Mouse (Mus musculus) forebrain, embryonic 11.5 days (tissue): Measurements from ENCODE around the gene Prf1. TPM values are rescaled to one million over a fixed set of nuclear protein-coding genes. Genes with fewer than 3 reads are reported as not detected.

Experiments used
- ATAC-seq: fragments of 200-750 bp; cut with Nextera tagmentation; replicated peaks from 2 replicates; pipeline ENCODE4 v1.8.0; 2017; ENCODE audit warnings: moderate TSS enrichment; ENCODE audit not compliant: low FRiP score
- DNase-seq: peaks from one replicate; pipeline ENCODE4 v3.0.0-alpha.2; 2017; ENCODE audit warnings: low spot score
- H3K27ac ChIP-seq: fragments of 300-500 bp; sonication (generic); 2 replicates; pipeline ENCODE4 v1.5.1; 2014; ENCODE audit warnings: low read depth, low read length
- H3K27me3 ChIP-seq: fragments of 300-500 bp; sonication (generic); 2 replicates; pipeline ENCODE4 v1.6.1; 2014; ENCODE audit warnings: mild to moderate bottlenecking, low read length, mixed read lengths; ENCODE audit not compliant: control insufficient read depth, insufficient read depth
- H3K36me3 ChIP-seq: fragments of 300-500 bp; sonication (generic); 2 replicates; pipeline ENCODE4 v1.6.1; 2014; ENCODE audit warnings: mild to moderate bottlenecking, low read length, moderate library complexity, mixed read lengths; ENCODE audit not compliant: control insufficient read depth, insufficient read depth
- H3K4me1 ChIP-seq: fragments of 300-500 bp; sonication (generic); replicated peaks from 2 replicates; pipeline ENCODE4 v1.6.1; 2014; ENCODE audit warnings: low read length, mixed read lengths; ENCODE audit not compliant: control insufficient read depth, insufficient read depth
- H3K4me2 ChIP-seq: fragments of 300-500 bp; sonication (generic); 2 replicates; pipeline ENCODE4 v1.6.1; 2014; ENCODE audit warnings: low read depth, mild to moderate bottlenecking, low read length, moderate library complexity, mixed read lengths; ENCODE audit not compliant: severe bottlenecking
- H3K4me3 ChIP-seq: fragments of 300-500 bp; sonication (generic); 2 replicates; pipeline ENCODE4 v1.5.1; 2014; ENCODE audit warnings: low read depth, low read length
- H3K9ac ChIP-seq: fragments of 300-500 bp; sonication (generic); 2 replicates; pipeline ENCODE4 v1.6.1; 2014; ENCODE audit warnings: low read length
- H3K9me3 ChIP-seq: fragments of 300-500 bp; sonication (generic); 2 replicates; pipeline ENCODE4 v1.6.1; 2016; ENCODE audit warnings: low read length, mixed read lengths; ENCODE audit not compliant: control insufficient read depth
- WGBS: fragments of 180-500 bp; shearing (Covaris S2); extraction: QIAGEN DNeasy Blood & Tissue Kit; methylation state at CpG from one replicate; pipeline ENCODE4 v1.1.7; 2014; 5-methylcytosine and 5-hydroxymethylcytosine counted together
- polyA plus RNA-seq: library from polyadenylated mRNA; unstranded; fragments of >200 nt; fragmentation: Nextera tagmentation; extraction: Ambion mirVana; gene quantifications from 2 replicates; pipeline ENCODE4 v1.2.1, GENCODE M21; 2014

Prf1 gene
- polyA plus RNA-seq, 1 experiment from 2014 or later: not detected

DNA sequence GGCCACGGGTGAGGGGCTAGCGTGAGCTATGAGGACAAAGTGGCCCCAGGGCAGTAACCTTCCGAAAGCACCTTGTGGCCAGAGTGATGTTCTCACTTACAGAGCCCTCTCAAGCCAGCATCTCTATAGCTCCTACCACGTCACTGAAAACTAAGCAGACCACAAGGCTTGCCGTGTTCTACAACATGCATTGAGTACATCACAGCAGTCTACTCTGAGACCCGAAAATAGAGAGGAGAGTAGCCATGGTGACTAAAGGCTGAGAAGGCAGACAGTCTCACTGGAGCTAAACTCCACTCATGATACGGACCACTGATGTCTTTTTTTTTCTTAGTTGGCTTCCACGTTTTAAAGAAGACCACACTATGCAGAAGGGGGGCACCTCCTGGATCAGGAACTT is 34.0 kb upstream of the Prf1 start:
- 81% methylated on average over 8 of the region's 8 CpGs for WGBS
- ATAC-seq (no peak), DNase-seq (no peak)
- H3K27me3 ChIP-seq: no peaks in the 10 kb centered on the region
- no peak overlapping the region for H3K9ac ChIP-seq
- no peak overlapping the region for H3K27ac ChIP-seq
- no peak overlapping the region for H3K4me2 ChIP-seq
- no peaks in the 10 kb centered on the region for H3K4me1 ChIP-seq
- H3K4me3 ChIP-seq: no peak overlapping the region
- H3K36me3 ChIP-seq: no peaks in the 10 kb centered on the region
- H3K9me3 ChIP-seq: no peaks in the 10 kb centered on the region

DNA sequence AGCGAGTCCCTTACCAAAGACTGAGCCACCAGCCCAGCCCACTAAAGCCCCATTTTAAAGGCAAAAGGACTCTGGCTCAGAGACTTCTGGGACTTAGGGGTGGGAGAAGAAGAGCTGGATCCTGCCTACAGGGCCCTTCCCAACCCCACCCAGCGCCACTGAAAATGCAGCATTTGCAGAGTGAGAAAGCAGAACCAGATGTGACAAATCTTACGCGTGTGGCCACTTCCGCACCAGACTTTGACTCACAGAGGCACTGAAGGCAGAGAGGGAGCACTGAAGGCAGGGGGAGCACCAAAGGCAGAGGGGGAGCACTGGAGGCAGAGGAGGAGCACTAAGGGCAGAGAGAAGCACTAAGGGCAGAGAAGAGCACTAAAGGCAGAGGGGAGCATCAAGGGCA is 30.3 kb upstream of the Prf1 start:
- 89% methylated on average over 5 of the region's 5 CpGs for WGBS

GRCm38 (mm10) chr10:61272089-61272626 is 25.5 kb upstream of the Prf1 start:
- no peak overlapping the region for H3K27ac ChIP-seq
- H3K4me3 ChIP-seq: no peak overlapping the region
- H3K4me2 ChIP-seq: no peak overlapping the region
- peaks cover 5% of the 10 kb centered on the region; the same call in 1 of the 2 replicates for H3K4me1 ChIP-seq
- DNase-seq (no peak), ATAC-seq (no peak)
- peaks cover 16% of the 10 kb centered on the region; the same call in 1 of the 2 replicates for H3K27me3 ChIP-seq
- H3K36me3 ChIP-seq: no peaks in the 10 kb centered on the region
- no peak overlapping the region for H3K9ac ChIP-seq
- H3K9me3 ChIP-seq: no peaks in the 10 kb centered on the region
- 53% methylated on average over 8 of the region's 8 CpGs for WGBS

More for the DNA sequence above, 30.3 kb upstream of the Prf1 start:
- no peak overlapping the region for H3K4me3 ChIP-seq
- H3K27me3 ChIP-seq: peaks cover 2% of the 10 kb centered on the region; the same call in 1 of the 2 replicates
- H3K27ac ChIP-seq: no peak overlapping the region
- H3K9me3 ChIP-seq: no peaks in the 10 kb centered on the region
- H3K4me2 ChIP-seq: no peak overlapping the region
- DNase-seq (no peak), ATAC-seq (no peak)
- no peaks in the 10 kb centered on the region for H3K36me3 ChIP-seq
- H3K9ac ChIP-seq: no peak overlapping the region
- H3K4me1 ChIP-seq: no peaks in the 10 kb centered on the region

DNA sequence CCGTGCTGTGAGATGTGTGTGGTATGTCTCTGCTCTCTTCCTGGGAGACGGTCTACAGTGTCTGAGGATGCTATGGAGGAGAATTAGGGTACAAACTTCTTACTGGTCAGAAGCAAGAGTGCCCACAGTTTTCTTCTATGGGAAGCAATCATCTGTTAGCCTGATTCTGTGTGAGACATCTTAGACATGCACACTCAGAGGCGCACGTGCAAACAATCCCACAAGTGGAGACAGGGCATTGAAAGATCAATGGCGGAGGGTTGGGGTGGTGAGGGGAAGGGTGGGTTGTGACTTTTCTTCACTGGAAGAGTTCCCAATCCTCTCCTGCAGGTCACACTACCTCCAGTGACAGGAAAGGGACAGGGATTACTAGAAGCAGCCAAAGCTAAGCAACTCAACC is 25.0 kb upstream of the Prf1 start:
- Histone ChIP-seq H3K27me3 (peaks cover 16% of the 10 kb centered on the region; the same call in 1 of the 2 replicates), H3K9me3 (no peaks in the 10 kb centered on the region), H3K9ac (peak overlapping the region; percentile 63), H3K36me3 (no peaks in the 10 kb centered on the region), H3K4me2 (peak overlapping the region; percentile 96), H3K4me3 (peak overlapping the region; percentile 56), H3K27ac (no peak overlapping the region), H3K4me1 (peaks cover 5% of the 10 kb centered on the region; the same call in 1 of the 2 replicates)
- DNase-seq: no peak
- no peak for ATAC-seq
- WGBS: 38% methylated on average over 5 of the region's 5 CpGs

- H3K4me3 ChIP-seq: peak within 1 kb of the TSS; percentile 56
- under 1% methylated on average over 48 of the region's 75 CpGs for WGBS
Measured at GRCm38 (mm10) chr10:61273081-61273843, 24.4 kb upstream of the Prf1 start, which contains the start of gene Adamts14. Gene Adamts14, minus strand, starts transcription at chr10:61273438.

DNA sequence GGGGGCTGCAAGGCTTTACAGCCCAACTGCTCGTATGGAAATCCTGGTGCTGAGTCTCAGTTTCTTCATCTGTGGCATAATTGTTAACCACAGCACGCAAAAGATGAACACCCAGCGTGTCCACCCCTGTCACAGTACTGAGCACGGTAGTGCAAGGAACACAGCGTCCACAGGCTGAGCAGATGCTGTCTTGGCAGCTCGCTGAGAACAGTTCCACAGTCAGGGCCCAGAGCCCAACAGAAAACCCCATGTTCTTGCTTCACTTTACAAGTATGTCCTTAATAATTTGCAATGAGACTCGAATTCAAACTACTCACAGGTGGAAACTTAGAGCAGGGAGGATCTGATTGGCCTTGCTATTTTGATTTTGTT is 23.8 kb upstream of the Prf1 start:
- Histone ChIP-seq H3K4me1 (peaks cover 5% of the 10 kb centered on the region; the same call in 1 of the 2 replicates), H3K4me2 (peak overlapping the region; percentile 96), H3K27ac (no peak overlapping the region), H3K27me3 (peaks cover 16% of the 10 kb centered on the region; the same call in 1 of the 2 replicates), H3K36me3 (no peaks in the 10 kb centered on the region), H3K9ac (no peak overlapping the region), H3K4me3 (peak overlapping the region; percentile 56), H3K9me3 (no peaks in the 10 kb centered on the region)
- WGBS: 47% methylated on average over 7 of the region's 7 CpGs
- ATAC-seq (no peak), DNase-seq (no peak)

More at GRCm38 (mm10) chr10:61273081-61273843, 24.4 kb upstream of the Prf1 start, which contains the start of gene Adamts14:
- Histone ChIP-seq H3K9me3 (no peaks in the 10 kb centered on the region), H3K9ac (peak within 1 kb of the TSS; percentile 63), H3K27ac (no peak within 1 kb of the TSS), H3K36me3 (no peaks in the 10 kb centered on the region), H3K27me3 (peaks cover 16% of the 10 kb centered on the region; the same call in 1 of the 2 replicates), H3K4me1 (peaks cover 5% of the 10 kb centered on the region; the same call in 1 of the 2 replicates), H3K4me2 (peak within 1 kb of the TSS; percentile 96)
- peak; percentile 63 for ATAC-seq
- peak; percentile 77 for DNase-seq

- WGBS: 68% methylated on average over 2 of the region's 2 CpGs
- peaks cover 5% of the 10 kb centered on the region; the same call in 1 of the 2 replicates for H3K4me1 ChIP-seq
- H3K9ac ChIP-seq: no peak overlapping the region
- H3K4me2 ChIP-seq: no peak overlapping the region
- H3K4me3 ChIP-seq: no peak overlapping the region
- DNase-seq: no peak
- H3K27me3 ChIP-seq: peaks cover 16% of the 10 kb centered on the region; the same call in 1 of the 2 replicates
- H3K9me3 ChIP-seq: no peaks in the 10 kb centered on the region
- no peaks in the 10 kb centered on the region for H3K36me3 ChIP-seq
- no peak for ATAC-seq
- no peak overlapping the region for H3K27ac ChIP-seq
Measured at GRCm38 (mm10) chr10:61274532-61274931, 23.1 kb upstream of the Prf1 start.

- Histone ChIP-seq H3K36me3 (no peaks in the 10 kb centered on the region), H3K9ac (no peak overlapping the region), H3K4me2 (no peak overlapping the region), H3K4me3 (no peak overlapping the region), H3K27me3 (peaks cover 16% of the 10 kb centered on the region; the same call in 1 of the 2 replicates), H3K27ac (no peak overlapping the region), H3K9me3 (no peaks in the 10 kb centered on the region), H3K4me1 (peaks cover 5% of the 10 kb centered on the region; the same call in 1 of the 2 replicates)
- WGBS: 8% methylated on average over 5 of the region's 5 CpGs
- ATAC-seq (no peak), DNase-seq (peak; percentile 66)
Measured at GRCm38 (mm10) chr10:61275669-61276110, 21.9 kb upstream of the Prf1 start.
